Mouse (Mus musculus) testis, adult 2 months (tissue): ENCODE results near the gene Mrps27. TPM values are rescaled to one million over a fixed set of nuclear protein-coding genes. Genes with fewer than 3 reads are reported as not detected.
A peak's percentile ranks its signal among the peaks of the same experiment; 100 is the strongest.

ENCODE experiments used
- H3K27ac ChIP-seq: fragments of 200-500 bp; 2 replicates; pipeline ENCODE4 v1.5.1; 2012; ENCODE audit warnings: low read depth, low read length; ENCODE audit not compliant: control insufficient read depth, insufficient read depth
- H3K27me3 ChIP-seq: fragments of 200-500 bp; 2 replicates; pipeline ENCODE4 v1.6.1; 2012; ENCODE audit warnings: mild to moderate bottlenecking, low read length, moderate library complexity; ENCODE audit not compliant: control insufficient read depth, insufficient read depth
- H3K36me3 ChIP-seq: fragments of 200-500 bp; 2 replicates; pipeline ENCODE4 v1.6.1; 2012; ENCODE audit warnings: mild to moderate bottlenecking, low read length; ENCODE audit not compliant: control insufficient read depth, insufficient read depth
- H3K4me1 ChIP-seq: fragments of 200-500 bp; 2 replicates; pipeline ENCODE4 v1.6.1; 2012; ENCODE audit warnings: low read length; ENCODE audit not compliant: control insufficient read depth, insufficient read depth
- H3K4me3 ChIP-seq: fragments of 200-500 bp; 2 replicates; pipeline ENCODE4 v1.5.1; 2012; ENCODE audit warnings: low read depth, mild to moderate bottlenecking, low read length, moderate library complexity, mixed read lengths; ENCODE audit not compliant: control insufficient read depth
- CTCF ChIP-seq: fragments of 200-500 bp; IDR thresholded peaks from 2 replicates; pipeline ENCODE4 v1.5.1; 2012; ENCODE audit warnings: low read depth, mild to moderate bottlenecking, inconsistent platforms, low read length, moderate library complexity; ENCODE audit not compliant: control insufficient read depth, insufficient read depth, insufficient replicate concordance
- POLR2A ChIP-seq: fragments of 200-500 bp; IDR thresholded peaks from 2 replicates; pipeline ENCODE4 v1.6.1; 2012; ENCODE audit warnings: low read depth, mild to moderate bottlenecking, inconsistent platforms, low read length, moderate library complexity; ENCODE audit not compliant: control insufficient read depth
- polyA plus RNA-seq: library from polyadenylated mRNA; depleted of rRNA; stranded (reverse); fragments of >200 nt; gene quantifications from 2 replicates; pipeline ENCODE4 v1.2.3, GENCODE M21; 2012; rRNA removed

The Mrps27 gene
- 6.1 and 8.5 TPM in 2 replicates for polyA plus RNA-seq

DNA sequence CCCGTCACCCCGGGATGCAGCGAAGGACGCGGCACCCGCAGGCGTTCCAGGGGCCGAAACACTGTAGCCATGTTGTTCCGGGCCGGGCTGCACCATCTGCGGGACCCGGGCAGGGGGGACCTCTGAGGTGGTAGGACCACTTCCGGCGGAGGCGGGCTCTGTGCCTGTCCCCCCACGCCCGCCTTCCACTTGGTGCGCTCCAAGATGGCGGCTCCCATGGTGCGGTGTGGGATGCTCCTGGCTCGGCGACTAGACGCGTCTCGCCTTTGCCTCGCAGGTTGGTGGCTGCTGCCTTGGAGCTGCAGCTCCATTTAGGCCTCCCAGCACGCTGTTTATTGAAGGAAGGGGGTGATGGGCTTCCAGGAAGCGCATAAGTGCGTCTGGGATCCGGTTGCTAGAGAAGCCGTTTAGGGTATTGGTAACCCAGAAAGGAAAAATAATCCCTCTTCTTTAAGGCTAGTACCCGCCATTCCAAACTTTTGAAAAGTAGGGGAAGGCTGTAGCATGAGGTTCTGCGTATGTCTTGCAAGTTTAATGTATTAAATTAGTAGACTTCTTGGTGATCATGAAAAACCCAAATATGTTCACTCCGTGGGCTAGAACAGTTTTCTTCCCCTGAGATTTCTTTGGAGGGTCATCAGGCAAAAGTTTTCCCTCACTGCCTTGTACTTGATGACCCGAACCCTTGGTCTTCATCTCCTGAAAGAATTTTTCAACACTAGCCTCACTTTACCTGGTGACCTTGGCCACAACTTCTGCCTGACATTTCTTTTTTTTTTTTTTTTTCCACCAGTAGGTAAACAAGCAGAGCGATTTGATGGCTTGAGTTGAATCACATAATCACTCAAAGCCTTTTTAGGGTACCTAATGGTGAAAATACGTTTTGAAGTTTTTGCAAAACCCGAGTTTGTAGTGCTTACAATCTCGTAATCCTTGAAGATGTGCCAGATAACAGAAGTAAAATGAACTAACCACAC lies at the start of gene Mrps27, which contains the start of gene Ptcd2:
Mrps27 (plus strand) TSS at position 188 of the 977 bp plus-strand sequence.
Ptcd2 (minus strand) TSS at position 107 of the 977 bp plus-strand sequence.
- Histone ChIP-seq H3K27ac (peak within 1 kb of the TSS; percentile 85), H3K36me3 (no peaks in the 10 kb centered on the region), H3K27me3 (no peaks in the 10 kb centered on the region), H3K4me1 (no peaks in the 10 kb centered on the region; the same call in 1 of the 2 replicates), H3K4me3 (peak within 1 kb of the TSS; percentile 97)
- peak; percentile 91 for TF ChIP-seq POLR2A
- no peak for TF ChIP-seq CTCF

DNA sequence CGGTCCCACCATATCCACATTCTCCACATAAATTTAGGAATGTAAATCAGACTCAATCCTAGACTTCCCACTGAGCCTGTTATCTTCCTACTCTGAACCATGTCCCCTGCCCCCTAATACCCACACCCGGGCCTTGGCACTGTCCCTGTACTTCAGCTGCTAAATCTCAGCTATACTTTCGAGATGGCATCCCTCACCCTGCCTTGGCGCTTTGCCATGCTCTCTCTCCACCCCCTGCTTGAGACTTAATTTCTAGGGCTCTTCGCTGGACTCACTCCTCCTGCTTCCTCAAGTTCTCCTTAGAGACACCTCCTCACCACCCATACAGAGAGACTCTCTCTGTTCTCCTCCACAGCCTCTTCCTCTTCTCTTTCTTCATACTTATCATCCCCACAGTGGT lies 44.7 kb upstream of the Mrps27 start:
- H3K36me3 ChIP-seq: no peaks in the 10 kb centered on the region
- no peaks in the 10 kb centered on the region for H3K27me3 ChIP-seq
- no peak overlapping the region for H3K27ac ChIP-seq
- H3K4me1 ChIP-seq: no peaks in the 10 kb centered on the region
- H3K4me3 ChIP-seq: no peak overlapping the region
- TF ChIP-seq CTCF: no peak
- no peak for TF ChIP-seq POLR2A

DNA sequence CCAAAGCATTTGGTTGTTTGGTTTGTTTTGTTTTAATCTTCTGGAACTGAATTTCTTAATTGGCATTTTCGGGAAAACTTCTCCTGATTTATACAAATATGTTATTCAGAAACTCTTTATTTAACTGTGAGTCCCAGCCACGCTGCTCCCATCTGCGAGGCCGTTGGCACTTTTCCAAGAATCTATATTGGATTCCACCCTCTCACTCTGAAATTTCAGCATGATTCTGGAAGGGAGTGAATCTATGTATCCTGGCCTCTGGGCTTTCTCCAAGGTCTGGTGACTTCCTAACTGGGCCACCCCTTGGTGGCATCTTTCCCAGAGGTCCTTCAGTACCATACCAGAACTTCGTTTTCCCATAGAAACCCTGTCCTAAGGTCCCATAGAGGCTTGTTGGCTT lies 40.7 kb upstream of the Mrps27 start:
- no peaks in the 10 kb centered on the region for H3K27me3 ChIP-seq
- no peaks in the 10 kb centered on the region for H3K36me3 ChIP-seq
- H3K4me3 ChIP-seq: no peak overlapping the region
- H3K4me1 ChIP-seq: no peaks in the 10 kb centered on the region
- TF ChIP-seq POLR2A (no peak), CTCF (no peak)
- no peak overlapping the region for H3K27ac ChIP-seq

GRCm38 (mm10) chr13:99304365-99304764 lies 40.2 kb upstream of the Mrps27 start:
- Histone ChIP-seq H3K4me3 (no peak overlapping the region), H3K36me3 (no peaks in the 10 kb centered on the region), H3K27ac (no peak overlapping the region), H3K27me3 (no peaks in the 10 kb centered on the region), H3K4me1 (no peaks in the 10 kb centered on the region)
- no peak for TF ChIP-seq CTCF
- no peak for TF ChIP-seq POLR2A

GRCm38 (mm10) chr13:99305186-99305585 lies 39.4 kb upstream of the Mrps27 start:
- no peaks in the 10 kb centered on the region for H3K36me3 ChIP-seq
- no peaks in the 10 kb centered on the region for H3K27me3 ChIP-seq
- no peak overlapping the region for H3K4me3 ChIP-seq
- TF ChIP-seq CTCF (no peak), POLR2A (no peak)
- no peaks in the 10 kb centered on the region for H3K4me1 ChIP-seq
- no peak overlapping the region for H3K27ac ChIP-seq

DNA sequence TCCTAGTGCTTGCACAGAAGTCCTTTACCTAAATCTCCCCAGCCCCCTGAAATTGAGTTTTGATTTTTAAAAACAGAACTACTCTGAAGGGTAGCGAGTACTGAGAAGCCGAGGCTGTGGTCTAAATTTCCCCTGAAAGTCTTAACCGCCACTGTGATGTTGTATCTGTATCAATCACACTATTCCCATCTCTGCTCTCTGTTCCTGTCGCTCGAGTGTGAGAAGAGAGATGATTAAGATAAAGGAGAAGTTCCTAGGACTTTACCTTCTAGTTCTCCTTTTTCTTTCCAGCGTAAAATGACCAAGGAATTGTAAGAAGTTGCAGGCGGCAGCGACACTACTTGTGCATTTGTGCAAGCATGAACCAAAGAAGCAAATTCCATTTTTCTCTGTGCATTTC lies 38.4 kb upstream of the Mrps27 start:
- Histone ChIP-seq H3K4me1 (no peaks in the 10 kb centered on the region), H3K27me3 (no peaks in the 10 kb centered on the region)
- TF ChIP-seq POLR2A (no peak), CTCF (no peak)

GRCm38 (mm10) chr13:99307930-99308359 lies 36.6 kb upstream of the Mrps27 start:
- no peak for TF ChIP-seq POLR2A
- no peak for TF ChIP-seq CTCF
- H3K4me1 ChIP-seq: no peaks in the 10 kb centered on the region
- H3K4me3 ChIP-seq: no peak overlapping the region
- no peaks in the 10 kb centered on the region for H3K36me3 ChIP-seq
- H3K27me3 ChIP-seq: no peaks in the 10 kb centered on the region
- no peak overlapping the region for H3K27ac ChIP-seq

More for the DNA sequence above, 38.4 kb upstream of the Mrps27 start:
- Histone ChIP-seq H3K36me3 (no peaks in the 10 kb centered on the region), H3K27ac (no peak overlapping the region), H3K4me3 (no peak overlapping the region)
